Mouse (Mus musculus): ENCODE results near the gene Chka. TPM values are rescaled to one million over a fixed set of nuclear protein-coding genes. Genes with fewer than 3 reads are reported as not detected.

The Chka gene
- total RNA-seq, 2 experiments from 2014 or later, result 82.1 to 271 TPM

- DNase-seq (ENCODE audit: low spot score in 2 of 2), result no peak
Measured at GRCm38 (mm10) chr19:3845803-3846406, 5.7 kb upstream of the Chka start.

- no peak for DNase-seq (ENCODE audit: low spot score in 2 of 2)
Measured at GRCm38 (mm10) chr19:3846676-3847604, 4.6 kb upstream of the Chka start.

GRCm38 (mm10) chr19:3847711-3848110 lies 3.9 kb upstream of the Chka start:
- DNase-seq (ENCODE audit: low spot score in 2 of 2), result no peak

- no peak for DNase-seq (ENCODE audit: low spot score in 2 of 2)
Measured at GRCm38 (mm10) chr19:3848207-3848808, 3.3 kb upstream of the Chka start.

- no peak for DNase-seq (ENCODE audit: low spot score in 2 of 2)
Measured at GRCm38 (mm10) chr19:3849251-3849650, 2.3 kb upstream of the Chka start.

- no peak for DNase-seq (ENCODE audit: low spot score in 2 of 2)
Measured at GRCm38 (mm10) chr19:3850076-3850475, 1.5 kb upstream of the Chka start.

- peak; percentile 68 to 73 for DNase-seq (ENCODE audit: low spot score in 2 of 2)
Measured at GRCm38 (mm10) chr19:3850847-3851469, 615 bp upstream of the Chka start.

GRCm38 (mm10) chr19:3851979-3852681 lies 557 bp downstream of the Chka start:
- DNase-seq (ENCODE audit: low spot score in 2 of 2), result peak; percentile 64 to 65

- no peak for DNase-seq (ENCODE audit: low spot score in 2 of 2)
Measured at GRCm38 (mm10) chr19:3853121-3853520, 1.5 kb downstream of the Chka start.

GRCm38 (mm10) chr19:3853891-3854290 lies 2.3 kb downstream of the Chka start:
- no peak for DNase-seq (ENCODE audit: low spot score in 2 of 2)

- DNase-seq (ENCODE audit: low spot score in 2 of 2), result no peak
Measured at GRCm38 (mm10) chr19:3855091-3855490, 3.5 kb downstream of the Chka start.

GRCm38 (mm10) chr19:3855601-3856000 lies 4.0 kb downstream of the Chka start:
- no peak for DNase-seq (ENCODE audit: low spot score in 2 of 2)

GRCm38 (mm10) chr19:3857220-3857619 lies 5.6 kb downstream of the Chka start:
- no peak for DNase-seq (ENCODE audit: low spot score in 2 of 2)

GRCm38 (mm10) chr19:3862713-3863112 lies 11.1 kb downstream of the Chka start:
- no peak for DNase-seq (ENCODE audit: low spot score in 2 of 2)

GRCm38 (mm10) chr19:3864960-3865359 lies 13.4 kb downstream of the Chka start:
- no peak for DNase-seq (ENCODE audit: low spot score in 2 of 2)

GRCm38 (mm10) chr19:3868290-3868689 lies 16.7 kb downstream of the Chka start:
- no peak for DNase-seq (ENCODE audit: low spot score in 2 of 2)

- DNase-seq (ENCODE audit: low spot score in 2 of 2), result no peak
Measured at GRCm38 (mm10) chr19:3871468-3871867, 19.9 kb downstream of the Chka start.

- DNase-seq (ENCODE audit: low spot score in 2 of 2), result no peak
Measured at GRCm38 (mm10) chr19:3872373-3872772, 20.8 kb downstream of the Chka start.

GRCm38 (mm10) chr19:3875045-3875444 lies 23.5 kb downstream of the Chka start:
- no peak for DNase-seq (ENCODE audit: low spot score in 2 of 2)

- DNase-seq (ENCODE audit: low spot score in 2 of 2), result no peak
Measured at GRCm38 (mm10) chr19:3880054-3880848, 28.7 kb downstream of the Chka start.

Data from adrenal gland, adult 18-20 months (tissue).